Mouse (Mus musculus) lung, postnatal 0 days (tissue): ENCODE data around the gene Gm10073.

Source experiments
- CTCF ChIP-seq: IDR thresholded peaks from 2 replicates; pipeline ENCODE4 v1.5.1; 2016; ENCODE audit warnings: antibody characterized with exemption, mild to moderate bottlenecking
- EP300 ChIP-seq: IDR thresholded peaks from 2 replicates; pipeline ENCODE4 v1.6.1; 2016; ENCODE audit warnings: antibody characterized with exemption, mild to moderate bottlenecking, control low read depth

DNA sequence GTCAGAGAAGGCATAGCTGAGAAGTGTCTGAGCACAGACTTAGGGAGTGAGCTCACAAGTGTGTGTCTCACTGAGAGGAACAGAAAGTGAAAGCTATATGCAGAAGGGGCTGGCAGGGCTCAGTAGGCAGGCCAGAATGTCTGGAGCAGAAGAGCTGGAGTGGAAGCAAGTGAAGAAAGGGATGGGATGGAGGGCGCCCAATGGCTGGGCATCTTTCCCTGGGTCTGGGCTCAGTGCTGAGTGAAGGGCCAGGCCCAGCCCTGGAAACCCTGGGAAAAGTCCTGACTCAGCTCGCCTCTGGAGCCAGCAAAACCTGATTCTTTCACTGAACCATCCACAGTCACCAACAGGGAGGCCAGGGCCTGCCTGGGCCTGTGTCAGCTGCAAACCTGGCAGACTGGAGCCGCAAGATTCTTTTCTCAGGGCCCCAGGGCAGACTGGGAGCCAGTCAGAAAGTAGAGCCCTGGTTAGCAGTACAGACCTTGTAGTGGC, 9.5 kb downstream of the Gm10073 start:
- TF ChIP-seq EP300 (no peak), CTCF (no peak)
